Mouse (Mus musculus) liver, postnatal 0 days (tissue): ENCODE data around the gene Kcnj9.

Source experiments
- CTCF ChIP-seq: sonication (generic); IDR thresholded peaks from 2 replicates; pipeline ENCODE4 v1.5.1; 2016; ENCODE audit warnings: antibody characterized with exemption, low read depth
- EP300 ChIP-seq: IDR thresholded peaks from 2 replicates; pipeline ENCODE4 v1.6.1; 2016; ENCODE audit warnings: antibody characterized with exemption, low read depth, mild to moderate bottlenecking

DNA sequence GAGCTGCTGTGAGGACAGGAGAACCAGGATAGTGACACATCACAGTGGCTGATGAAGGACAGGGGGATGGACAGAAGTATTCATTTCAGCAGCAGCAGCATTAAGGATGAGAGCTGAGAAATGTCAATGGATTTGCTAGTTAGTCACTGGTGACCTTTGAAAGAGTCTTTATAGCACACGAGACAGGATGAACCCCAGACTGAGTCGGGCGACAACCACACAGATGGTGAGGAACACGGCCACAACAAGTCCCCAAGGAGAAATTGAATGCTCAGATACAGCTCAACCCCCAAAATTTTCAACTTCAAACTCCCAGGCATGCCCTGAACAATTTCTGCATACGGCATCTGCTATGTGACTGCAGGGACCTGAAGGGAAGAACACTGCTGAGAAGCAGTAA lies 42.4 kb downstream of the Kcnj9 start:
- no peak for TF ChIP-seq CTCF
- no peak for TF ChIP-seq EP300
